Mouse (Mus musculus): ENCODE measurements around the gene Neu1.
"Not testable (repeated sequence)": the region's sequence is repeated elsewhere in the genome, so short reads cannot be mapped to it uniquely, and the experiment has no call there.

The Neu1 gene

GRCm38 (mm10) chr17:34931061-34931734, at the start of gene Neu1:
Gene Neu1, plus strand, starts transcription at chr17:34931253.
- peak; percentile 99 for DNase-seq

GRCm38 (mm10) chr17:34881683-34882310, 49.3 kb upstream of the Neu1 start, which contains the start of gene Gm20547:
Gene Gm20547, minus strand, starts transcription at chr17:34882042.
- no peak for DNase-seq

- DNase-seq: no peak
Measured at GRCm38 (mm10) chr17:34883332-34883731, 47.7 kb upstream of the Neu1 start.

GRCm38 (mm10) chr17:34884704-34885103, 46.3 kb upstream of the Neu1 start:
- DNase-seq: no peak

GRCm38 (mm10) chr17:34885615-34886014, 45.4 kb upstream of the Neu1 start:
- no peak for DNase-seq

- DNase-seq: no peak
Measured at GRCm38 (mm10) chr17:34887942-34888341, 43.1 kb upstream of the Neu1 start.

- no peak for DNase-seq
Measured at GRCm38 (mm10) chr17:34890074-34890743, 40.8 kb upstream of the Neu1 start.

- no peak for DNase-seq
Measured at GRCm38 (mm10) chr17:34891377-34891776, 39.7 kb upstream of the Neu1 start.

GRCm38 (mm10) chr17:34893072-34893824, 37.8 kb upstream of the Neu1 start:
- DNase-seq: no peak

- DNase-seq: peak; percentile 90 to 94
Measured at GRCm38 (mm10) chr17:34894074-34894597, 36.9 kb upstream of the Neu1 start.

GRCm38 (mm10) chr17:34894801-34895530, 36.1 kb upstream of the Neu1 start:
- DNase-seq: peak; percentile 40 to 57

- no peak for DNase-seq
Measured at GRCm38 (mm10) chr17:34895724-34896123, 35.3 kb upstream of the Neu1 start.

- DNase-seq: no peak
Measured at GRCm38 (mm10) chr17:34896366-34896765, 34.7 kb upstream of the Neu1 start.

GRCm38 (mm10) chr17:34897373-34898159, 33.5 kb upstream of the Neu1 start:
- DNase-seq: peak; percentile 35 to 49

GRCm38 (mm10) chr17:34898160-34898586, 32.9 kb upstream of the Neu1 start, which contains the start of the genes C2 and Ehmt2:
Gene C2, minus strand, starts transcription at chr17:34898265.
Gene Ehmt2, plus strand, starts transcription at chr17:34898469.
- DNase-seq: peak; percentile 76 to 84

- DNase-seq: no peak
Measured at GRCm38 (mm10) chr17:34898706-34899052, 32.4 kb upstream of the Neu1 start.

GRCm38 (mm10) chr17:34899053-34899889, 31.8 kb upstream of the Neu1 start:
- DNase-seq: peak; percentile 28 to 33

- no peak for DNase-seq
Measured at GRCm38 (mm10) chr17:34899890-34900243, 31.2 kb upstream of the Neu1 start.

- not testable (repeated sequence) for DNase-seq
Measured at GRCm38 (mm10) chr17:34900826-34901225, 30.2 kb upstream of the Neu1 start.

GRCm38 (mm10) chr17:34901948-34902347, 29.1 kb upstream of the Neu1 start:
- DNase-seq: not testable (repeated sequence)

Measured in cerebellum, postnatal 36 days (tissue).